Mouse (Mus musculus): ENCODE measurements at regions not wholly inside any gene's neighbourhood (a gene's known extent, or its start where the extent isn't known, plus 50 kb on each side); places are given as distances from the start of the nearest gene placed in this dataset.
"Not testable (repeated sequence)": the region's sequence is repeated elsewhere in the genome, so short reads cannot be mapped to it uniquely, and the experiment has no call there.

- DNase-seq (ENCODE audit: low spot score) = no peak
Observed at GRCm38 (mm10) chr12:51294971-51295477, 52.8 kb upstream of the G2e3 start.

- DNase-seq (ENCODE audit: low spot score) = no peak
Observed at GRCm38 (mm10) chr12:51278358-51278757, 69.5 kb upstream of the G2e3 start.

- peak; percentile 47 for DNase-seq (ENCODE audit: low spot score)
Observed at GRCm38 (mm10) chr12:51275818-51276538, 71.9 kb upstream of the G2e3 start.

- DNase-seq (ENCODE audit: low spot score) = peak; percentile 50
Observed at GRCm38 (mm10) chr12:51273486-51273885, 74.4 kb upstream of the G2e3 start.

- no peak for DNase-seq (ENCODE audit: low spot score)
Observed at GRCm38 (mm10) chr12:51242839-51243238, 105.0 kb upstream of the G2e3 start.

- DNase-seq (ENCODE audit: low spot score) = no peak
Observed at GRCm38 (mm10) chr12:51241131-51241781, 106.6 kb upstream of the G2e3 start.

GRCm38 (mm10) chr12:51211691-51212090, 136.2 kb upstream of the G2e3 start:
- no peak for DNase-seq (ENCODE audit: low spot score)

GRCm38 (mm10) chr12:51196289-51196688, 151.6 kb upstream of the G2e3 start:
- DNase-seq (ENCODE audit: low spot score) = no peak

- no peak for DNase-seq (ENCODE audit: low spot score)
Observed at GRCm38 (mm10) chr12:51195136-51195535, 152.7 kb upstream of the G2e3 start.

- DNase-seq (ENCODE audit: low spot score) = no peak
Observed at GRCm38 (mm10) chr12:51190754-51191153, 157.1 kb upstream of the G2e3 start.

GRCm38 (mm10) chr12:51190186-51190585, 157.7 kb upstream of the G2e3 start:
- DNase-seq (ENCODE audit: low spot score) = no peak

GRCm38 (mm10) chr12:51188229-51188628, 159.6 kb upstream of the G2e3 start:
- peak; percentile 42 for DNase-seq (ENCODE audit: low spot score)

- no peak for DNase-seq (ENCODE audit: low spot score)
Observed at GRCm38 (mm10) chr12:51187726-51188125, 160.1 kb upstream of the G2e3 start.

- no peak for DNase-seq (ENCODE audit: low spot score)
Observed at GRCm38 (mm10) chr12:51185751-51186150, 162.1 kb upstream of the G2e3 start.

- no peak for DNase-seq (ENCODE audit: low spot score)
Observed at GRCm38 (mm10) chr12:51174906-51175756, 172.7 kb upstream of the G2e3 start.

GRCm38 (mm10) chr12:51165186-51165585, 182.7 kb upstream of the G2e3 start:
- DNase-seq (ENCODE audit: low spot score) = no peak

- DNase-seq (ENCODE audit: low spot score) = no peak
Observed at GRCm38 (mm10) chr12:51160995-51161394, 186.9 kb upstream of the G2e3 start.

GRCm38 (mm10) chr12:51160122-51160521, 187.7 kb upstream of the G2e3 start:
- DNase-seq (ENCODE audit: low spot score) = no peak

GRCm38 (mm10) chr12:51147963-51148362, 199.9 kb upstream of the G2e3 start:
- no peak for DNase-seq (ENCODE audit: low spot score)

GRCm38 (mm10) chr12:51143840-51144239, 204.0 kb upstream of the G2e3 start:
- no peak for DNase-seq (ENCODE audit: low spot score)

GRCm38 (mm10) chr12:51143196-51143595, 204.7 kb upstream of the G2e3 start:
- no peak for DNase-seq (ENCODE audit: low spot score)

GRCm38 (mm10) chr12:51133676-51134075, 214.2 kb upstream of the G2e3 start:
- not testable (repeated sequence) for DNase-seq (ENCODE audit: low spot score)

GRCm38 (mm10) chr12:51128274-51128673, 219.6 kb upstream of the G2e3 start:
- DNase-seq (ENCODE audit: low spot score) = no peak

All from adipocyte (in vitro differentiated cells).